Mouse (Mus musculus): ENCODE results near the gene Disc1. TPM values are rescaled to one million over a fixed set of nuclear protein-coding genes. Genes with fewer than 3 reads are reported as not detected.

The Disc1 gene
- polyA plus RNA-seq, 1 experiment from 2014 or later, result 0.96 TPM

- no peaks in the 10 kb centered on the region for H3K9me3 ChIP-seq (ENCODE audit: control insufficient read depth, low read length)
- H3K4me2 ChIP-seq (ENCODE audit: low read depth, severe bottlenecking), result no peak overlapping the region
- DNase-seq (ENCODE audit: low spot score), result no peak
- ATAC-seq (ENCODE audit: insufficient number of reproducible peaks, low FRiP score, low TSS enrichment, low read depth), result no peak
- H3K4me3 ChIP-seq (ENCODE audit: low read depth, low read length), result no peak overlapping the region
- H3K4me1 ChIP-seq (ENCODE audit: control insufficient read depth, insufficient read depth, low read length), result peaks cover 6% of the 10 kb centered on the region
- H3K27ac ChIP-seq (replicated peaks; ENCODE audit: low read depth, low read length), result no peak overlapping the region
- H3K27me3 ChIP-seq (ENCODE audit: control insufficient read depth, insufficient read depth, low read length), result no peaks in the 10 kb centered on the region
- H3K36me3 ChIP-seq (ENCODE audit: control insufficient read depth, insufficient read depth, low read length), result no peaks in the 10 kb centered on the region; the same call in 1 of the 2 replicates
- WGBS, result 33% methylated on average over 4 of the region's 4 CpGs
- H3K9ac ChIP-seq (ENCODE audit: low read length), result no peak overlapping the region
Measured at GRCm38 (mm10) chr8:125284875-125285274, 230.9 kb downstream of the Disc1 start.

GRCm38 (mm10) chr8:125285391-125285790 is 231.4 kb downstream of the Disc1 start:
- DNase-seq (ENCODE audit: low spot score) (no peak), ATAC-seq (ENCODE audit: insufficient number of reproducible peaks, low FRiP score, low TSS enrichment, low read depth) (no peak)
- Histone ChIP-seq H3K9ac (ENCODE audit: low read length) (no peak overlapping the region), H3K4me1 (ENCODE audit: control insufficient read depth, insufficient read depth, low read length) (peaks cover 4% of the 10 kb centered on the region; the same call in 1 of the 2 replicates), H3K4me3 (ENCODE audit: low read depth, low read length) (no peak overlapping the region), H3K9me3 (ENCODE audit: control insufficient read depth, low read length) (no peaks in the 10 kb centered on the region), H3K36me3 (ENCODE audit: control insufficient read depth, insufficient read depth, low read length) (no peaks in the 10 kb centered on the region; the same call in 1 of the 2 replicates), H3K27me3 (ENCODE audit: control insufficient read depth, insufficient read depth, low read length) (no peaks in the 10 kb centered on the region), H3K4me2 (ENCODE audit: low read depth, severe bottlenecking) (no peak overlapping the region), H3K27ac (replicated peaks; ENCODE audit: low read depth, low read length) (no peak overlapping the region)
- WGBS, result 83% methylated on average over 8 of the region's 8 CpGs

- H3K36me3 ChIP-seq (ENCODE audit: control insufficient read depth, insufficient read depth, low read length), result no peaks in the 10 kb centered on the region; the same call in 1 of the 2 replicates
- no peak overlapping the region for H3K4me2 ChIP-seq (ENCODE audit: low read depth, severe bottlenecking)
- H3K4me3 ChIP-seq (ENCODE audit: low read depth, low read length), result no peak overlapping the region
- H3K27me3 ChIP-seq (ENCODE audit: control insufficient read depth, insufficient read depth, low read length), result no peaks in the 10 kb centered on the region
- no peaks in the 10 kb centered on the region for H3K9me3 ChIP-seq (ENCODE audit: control insufficient read depth, low read length)
- ATAC-seq (ENCODE audit: insufficient number of reproducible peaks, low FRiP score, low TSS enrichment, low read depth), result no peak
- 74% methylated on average over 12 of the region's 12 CpGs for WGBS
- DNase-seq (ENCODE audit: low spot score), result no peak
- no peak overlapping the region for H3K9ac ChIP-seq (ENCODE audit: low read length)
- H3K27ac ChIP-seq (replicated peaks; ENCODE audit: low read depth, low read length), result no peak overlapping the region
- peaks cover 4% of the 10 kb centered on the region; the same call in 1 of the 2 replicates for H3K4me1 ChIP-seq (ENCODE audit: control insufficient read depth, insufficient read depth, low read length)
Measured at GRCm38 (mm10) chr8:125285966-125286681, 232.1 kb downstream of the Disc1 start.

DNA sequence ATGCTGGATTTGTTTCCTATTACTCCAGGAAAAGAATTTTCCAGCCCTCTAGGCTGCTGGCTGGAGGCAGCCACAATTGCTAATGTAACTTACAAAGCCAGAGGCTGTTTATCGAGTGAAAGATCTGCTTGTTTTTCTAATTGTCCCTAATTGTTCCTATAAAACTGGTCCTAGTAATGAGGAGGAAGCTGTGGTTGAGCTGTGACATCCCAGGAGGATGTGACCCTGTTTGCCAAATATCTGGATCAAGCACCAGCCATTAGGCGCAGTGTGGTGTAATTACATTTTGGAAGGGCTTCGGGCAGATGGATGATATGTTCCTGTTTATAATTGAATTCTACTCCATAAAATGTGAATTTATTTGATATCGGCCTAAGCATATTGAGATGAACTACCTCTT is 233.3 kb downstream of the Disc1 start:
- no peak overlapping the region for H3K27ac ChIP-seq (replicated peaks; ENCODE audit: low read depth, low read length)

GRCm38 (mm10) chr8:125287841-125288341 is 233.9 kb downstream of the Disc1 start:
- DNase-seq (ENCODE audit: low spot score) (no peak), ATAC-seq (ENCODE audit: insufficient number of reproducible peaks, low FRiP score, low TSS enrichment, low read depth) (no peak)
- no peak overlapping the region for H3K9ac ChIP-seq (ENCODE audit: low read length)
- H3K27ac ChIP-seq (replicated peaks; ENCODE audit: low read depth, low read length), result no peak overlapping the region
- H3K4me3 ChIP-seq (ENCODE audit: low read depth, low read length), result no peak overlapping the region
- H3K36me3 ChIP-seq (ENCODE audit: control insufficient read depth, insufficient read depth, low read length), result no peaks in the 10 kb centered on the region
- WGBS, result 48% methylated on average over 7 of the region's 7 CpGs
- peaks cover 4% of the 10 kb centered on the region; the same call in 1 of the 2 replicates for H3K4me1 ChIP-seq (ENCODE audit: control insufficient read depth, insufficient read depth, low read length)
- no peak overlapping the region for H3K4me2 ChIP-seq (ENCODE audit: low read depth, severe bottlenecking)
- no peaks in the 10 kb centered on the region for H3K27me3 ChIP-seq (ENCODE audit: control insufficient read depth, insufficient read depth, low read length)
- H3K9me3 ChIP-seq (ENCODE audit: control insufficient read depth, low read length), result no peaks in the 10 kb centered on the region

More for the DNA sequence above, 233.3 kb downstream of the Disc1 start:
- WGBS, result 72% methylated on average over 4 of the region's 4 CpGs
- H3K27me3 ChIP-seq (ENCODE audit: control insufficient read depth, insufficient read depth, low read length), result no peaks in the 10 kb centered on the region
- H3K9ac ChIP-seq (ENCODE audit: low read length), result no peak overlapping the region
- DNase-seq (ENCODE audit: low spot score) (no peak), ATAC-seq (ENCODE audit: insufficient number of reproducible peaks, low FRiP score, low TSS enrichment, low read depth) (no peak)
- H3K4me2 ChIP-seq (ENCODE audit: low read depth, severe bottlenecking), result no peak overlapping the region
- peaks cover 4% of the 10 kb centered on the region; the same call in 1 of the 2 replicates for H3K4me1 ChIP-seq (ENCODE audit: control insufficient read depth, insufficient read depth, low read length)
- H3K36me3 ChIP-seq (ENCODE audit: control insufficient read depth, insufficient read depth, low read length), result no peaks in the 10 kb centered on the region
- no peaks in the 10 kb centered on the region for H3K9me3 ChIP-seq (ENCODE audit: control insufficient read depth, low read length)
- H3K4me3 ChIP-seq (ENCODE audit: low read depth, low read length), result no peak overlapping the region

- Histone ChIP-seq H3K27me3 (ENCODE audit: control insufficient read depth, insufficient read depth, low read length) (no peaks in the 10 kb centered on the region), H3K4me2 (ENCODE audit: low read depth, severe bottlenecking) (no peak overlapping the region), H3K9ac (ENCODE audit: low read length) (no peak overlapping the region), H3K27ac (replicated peaks; ENCODE audit: low read depth, low read length) (no peak overlapping the region), H3K4me3 (ENCODE audit: low read depth, low read length) (no peak overlapping the region), H3K36me3 (ENCODE audit: control insufficient read depth, insufficient read depth, low read length) (no peaks in the 10 kb centered on the region), H3K9me3 (ENCODE audit: control insufficient read depth, low read length) (no peaks in the 10 kb centered on the region), H3K4me1 (ENCODE audit: control insufficient read depth, insufficient read depth, low read length) (no peaks in the 10 kb centered on the region)
- DNase-seq (ENCODE audit: low spot score) (no peak), ATAC-seq (ENCODE audit: insufficient number of reproducible peaks, low FRiP score, low TSS enrichment, low read depth) (no peak)
- 59% methylated on average over 10 of the region's 10 CpGs for WGBS
Measured at GRCm38 (mm10) chr8:125291506-125291905, 237.5 kb downstream of the Disc1 start.

- no peaks in the 10 kb centered on the region for H3K4me1 ChIP-seq (ENCODE audit: control insufficient read depth, insufficient read depth, low read length)
- ATAC-seq (ENCODE audit: insufficient number of reproducible peaks, low FRiP score, low TSS enrichment, low read depth) (no peak), DNase-seq (ENCODE audit: low spot score) (no peak)
- H3K9me3 ChIP-seq (ENCODE audit: control insufficient read depth, low read length), result no peaks in the 10 kb centered on the region
- H3K36me3 ChIP-seq (ENCODE audit: control insufficient read depth, insufficient read depth, low read length), result no peaks in the 10 kb centered on the region
- H3K4me3 ChIP-seq (ENCODE audit: low read depth, low read length), result no peak overlapping the region
- H3K9ac ChIP-seq (ENCODE audit: low read length), result no peak overlapping the region
- H3K4me2 ChIP-seq (ENCODE audit: low read depth, severe bottlenecking), result no peak overlapping the region
- WGBS, result 82% methylated on average over 22 of the region's 22 CpGs
- H3K27ac ChIP-seq (replicated peaks; ENCODE audit: low read depth, low read length), result no peak overlapping the region
- no peaks in the 10 kb centered on the region for H3K27me3 ChIP-seq (ENCODE audit: control insufficient read depth, insufficient read depth, low read length)
Measured at GRCm38 (mm10) chr8:125291932-125292717, 238.1 kb downstream of the Disc1 start.

DNA sequence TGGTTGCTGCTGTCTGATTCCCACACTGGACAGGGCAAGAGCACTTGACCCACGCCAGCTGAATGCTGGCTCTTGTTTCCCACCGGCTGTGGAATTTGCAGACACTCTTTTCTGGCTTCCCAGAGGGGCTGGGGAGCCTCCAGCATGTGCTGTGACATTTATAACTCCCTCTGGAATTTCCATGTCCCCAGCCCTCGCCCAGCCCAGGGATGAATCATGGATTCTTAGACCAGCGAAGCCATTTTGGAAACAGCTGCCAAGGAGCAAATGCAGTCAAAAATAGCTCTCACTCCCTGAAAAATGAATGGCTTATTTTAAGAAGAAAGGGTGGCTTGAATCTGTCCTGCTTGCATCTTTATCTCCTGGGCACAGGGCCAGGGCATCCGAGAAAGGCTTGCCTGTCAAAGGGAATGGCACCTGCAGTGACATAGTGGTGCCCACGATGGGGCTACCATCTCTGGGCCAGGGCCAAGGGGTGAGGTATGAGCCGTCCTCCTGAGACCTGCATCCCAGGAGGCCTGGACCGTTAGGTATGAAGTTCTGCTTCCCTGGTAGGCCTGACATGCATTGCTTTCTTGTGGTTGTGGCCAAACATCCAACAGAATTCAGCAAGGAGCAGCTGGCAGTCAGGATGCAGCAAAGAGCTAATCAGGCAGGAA is 239.1 kb downstream of the Disc1 start:
- no peak overlapping the region for H3K4me3 ChIP-seq (ENCODE audit: low read depth, low read length)
- DNase-seq (ENCODE audit: low spot score) (no peak), ATAC-seq (ENCODE audit: insufficient number of reproducible peaks, low FRiP score, low TSS enrichment, low read depth) (no peak)
- H3K36me3 ChIP-seq (ENCODE audit: control insufficient read depth, insufficient read depth, low read length), result no peaks in the 10 kb centered on the region
- H3K27me3 ChIP-seq (ENCODE audit: control insufficient read depth, insufficient read depth, low read length), result no peaks in the 10 kb centered on the region
- no peak overlapping the region for H3K4me2 ChIP-seq (ENCODE audit: low read depth, severe bottlenecking)
- H3K9ac ChIP-seq (ENCODE audit: low read length), result no peak overlapping the region
- no peaks in the 10 kb centered on the region for H3K9me3 ChIP-seq (ENCODE audit: control insufficient read depth, low read length)
- H3K4me1 ChIP-seq (ENCODE audit: control insufficient read depth, insufficient read depth, low read length), result no peaks in the 10 kb centered on the region
- no peak overlapping the region for H3K27ac ChIP-seq (replicated peaks; ENCODE audit: low read depth, low read length)
- WGBS, result 74% methylated on average over 8 of the region's 8 CpGs
